Mouse (Mus musculus) urinary bladder, adult 2 months (tissue): ENCODE results near the gene Slc5a10. TPM values are rescaled to one million over a fixed set of nuclear protein-coding genes. Genes with fewer than 3 reads are reported as not detected.

Experiments used
- DNase-seq: peaks from one replicate; pipeline ENCODE4 v3.0.0; 2022; ENCODE audit warnings: low spot score
- polyA plus RNA-seq: library from polyadenylated mRNA; depleted of rRNA; stranded (reverse); fragments of >200 nt; gene quantifications from 2 replicates; pipeline ENCODE4 v1.2.3, GENCODE M21; 2012; rRNA removed

Gene Slc5a10
- polyA plus RNA-seq: 0.03 and 0.04 TPM in 2 replicates

- DNase-seq: no peak
Measured at GRCm38 (mm10) chr11:61720636-61721035, at the start of gene Slc5a10. Slc5a10 (minus strand) TSS chr11:61720826.

GRCm38 (mm10) chr11:61761584-61762407 lies 41.2 kb upstream of the Slc5a10 start, which contains the start of gene Prpsap2:
Prpsap2 (minus strand) TSS chr11:61762088.
- peak; percentile 92 for DNase-seq

GRCm38 (mm10) chr11:61760518-61760917 lies 39.9 kb upstream of the Slc5a10 start:
- no peak for DNase-seq

GRCm38 (mm10) chr11:61757151-61757550 lies 36.5 kb upstream of the Slc5a10 start:
- DNase-seq: no peak

- no peak for DNase-seq
Measured at GRCm38 (mm10) chr11:61751612-61752011, 31.0 kb upstream of the Slc5a10 start.

GRCm38 (mm10) chr11:61747161-61747560 lies 26.5 kb upstream of the Slc5a10 start:
- DNase-seq: no peak

GRCm38 (mm10) chr11:61745781-61746180 lies 25.2 kb upstream of the Slc5a10 start:
- no peak for DNase-seq

GRCm38 (mm10) chr11:61744460-61744859 lies 23.8 kb upstream of the Slc5a10 start:
- no peak for DNase-seq

- DNase-seq: no peak
Measured at GRCm38 (mm10) chr11:61743768-61744167, 23.1 kb upstream of the Slc5a10 start.

GRCm38 (mm10) chr11:61740500-61740899 lies 19.9 kb upstream of the Slc5a10 start:
- DNase-seq: no peak

GRCm38 (mm10) chr11:61737290-61737689 lies 16.7 kb upstream of the Slc5a10 start:
- no peak for DNase-seq

- no peak for DNase-seq
Measured at GRCm38 (mm10) chr11:61732672-61733071, 12.0 kb upstream of the Slc5a10 start.

- DNase-seq: no peak
Measured at GRCm38 (mm10) chr11:61728037-61728436, 7.4 kb upstream of the Slc5a10 start.

- no peak for DNase-seq
Measured at GRCm38 (mm10) chr11:61722077-61722476, 1.5 kb upstream of the Slc5a10 start.

GRCm38 (mm10) chr11:61719826-61720225 lies 800 bp downstream of the Slc5a10 start:
- no peak for DNase-seq

- no peak for DNase-seq
Measured at GRCm38 (mm10) chr11:61719387-61719786, 1.2 kb downstream of the Slc5a10 start.

- no peak for DNase-seq
Measured at GRCm38 (mm10) chr11:61717990-61718389, 2.6 kb downstream of the Slc5a10 start.

GRCm38 (mm10) chr11:61715130-61715529 lies 5.5 kb downstream of the Slc5a10 start:
- no peak for DNase-seq

- peak; percentile 28 for DNase-seq
Measured at GRCm38 (mm10) chr11:61714346-61715117, 6.1 kb downstream of the Slc5a10 start.

- DNase-seq: peak; percentile 19
Measured at GRCm38 (mm10) chr11:61713157-61713855, 7.3 kb downstream of the Slc5a10 start.

- no peak for DNase-seq
Measured at GRCm38 (mm10) chr11:61708928-61709327, 11.7 kb downstream of the Slc5a10 start.

GRCm38 (mm10) chr11:61706232-61706631 lies 14.4 kb downstream of the Slc5a10 start:
- DNase-seq: no peak
